Mouse (Mus musculus): Measurements from ENCODE around the gene Vash1. TPM values are rescaled to one million over a fixed set of nuclear protein-coding genes. Genes with fewer than 3 reads are reported as not detected.

Vash1 gene
- total RNA-seq, 2 experiments from 2014 or later: 36.8 to 37.8 TPM

- DNase-seq (ENCODE audit: low spot score in 2 of 2): peak; percentile 62 to 81
Observed at GRCm38 (mm10) chr12:86715401-86715800, 36.9 kb downstream of the Vash1 start.

GRCm38 (mm10) chr12:86716962-86717361 lies 38.5 kb downstream of the Vash1 start:
- no peak for DNase-seq (ENCODE audit: low spot score in 2 of 2)

DNA sequence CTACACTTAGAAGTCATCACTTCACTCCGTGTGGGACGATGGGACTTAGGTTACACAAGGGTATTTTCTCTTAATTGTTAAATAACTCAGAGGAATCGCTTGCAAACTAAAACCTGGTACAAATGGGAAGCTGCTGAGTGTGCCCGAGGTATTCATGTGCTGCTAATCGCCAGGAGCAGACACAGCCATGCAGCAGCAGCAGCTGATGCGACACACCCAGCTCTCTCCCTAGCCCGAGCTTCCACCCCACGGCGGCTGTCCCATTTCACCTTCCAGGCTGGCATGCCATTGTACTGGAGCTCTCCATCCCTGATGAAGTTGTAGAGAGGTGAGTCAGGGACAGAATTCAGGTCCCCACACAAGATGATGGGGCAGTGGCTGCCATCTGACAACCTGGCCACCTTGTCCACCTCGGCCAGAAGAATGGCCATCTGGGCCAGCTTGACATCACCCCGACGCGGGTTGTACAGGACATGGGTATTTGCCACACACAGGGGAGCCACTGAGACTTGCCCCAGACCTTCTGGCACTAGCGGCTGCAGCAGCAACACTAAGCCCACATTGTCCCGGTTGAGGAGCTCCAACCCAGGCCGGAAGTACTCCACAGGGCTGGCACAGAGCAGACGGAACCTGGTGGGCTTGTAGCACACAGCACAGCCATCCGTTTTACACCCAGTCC lies 41.6 kb downstream of the Vash1 start:
- DNase-seq (ENCODE audit: low spot score in 2 of 2): no peak

DNA sequence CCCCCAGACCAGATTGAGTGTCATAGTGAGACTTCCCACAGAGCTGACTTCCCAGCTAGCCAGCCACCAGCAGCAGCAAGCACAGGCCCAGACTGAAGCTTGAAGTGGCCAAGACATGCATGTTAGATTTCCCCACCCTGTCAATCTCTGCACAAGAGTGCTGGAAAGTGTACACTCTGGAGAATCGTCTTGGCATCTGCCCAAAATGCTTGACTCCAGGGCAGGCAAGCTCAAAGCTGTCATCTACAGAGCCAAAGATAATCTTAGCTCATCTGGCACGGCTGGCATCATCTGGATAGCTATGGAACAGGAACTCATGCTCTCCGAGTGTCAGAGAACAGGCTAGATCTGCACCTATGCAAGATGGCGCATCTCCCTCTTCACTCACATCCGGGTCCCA lies 43.0 kb downstream of the Vash1 start:
- no peak for DNase-seq (ENCODE audit: low spot score in 2 of 2)

- DNase-seq (ENCODE audit: low spot score in 2 of 2): peak in 1 of 2 experiments; percentile 44
Observed at GRCm38 (mm10) chr12:86724300-86724699, 45.8 kb downstream of the Vash1 start.

- peak in 1 of 2 experiments; percentile 49 for DNase-seq (ENCODE audit: low spot score in 2 of 2)
Observed at GRCm38 (mm10) chr12:86725706-86726105, 47.2 kb downstream of the Vash1 start.

GRCm38 (mm10) chr12:86726120-86726640 lies 47.7 kb downstream of the Vash1 start, which contains the start of gene Angel1:
TSS of gene Angel1 (minus strand) at chr12:86726460.
- peak; percentile 94 to 95 for DNase-seq (ENCODE audit: low spot score in 2 of 2)

DNA sequence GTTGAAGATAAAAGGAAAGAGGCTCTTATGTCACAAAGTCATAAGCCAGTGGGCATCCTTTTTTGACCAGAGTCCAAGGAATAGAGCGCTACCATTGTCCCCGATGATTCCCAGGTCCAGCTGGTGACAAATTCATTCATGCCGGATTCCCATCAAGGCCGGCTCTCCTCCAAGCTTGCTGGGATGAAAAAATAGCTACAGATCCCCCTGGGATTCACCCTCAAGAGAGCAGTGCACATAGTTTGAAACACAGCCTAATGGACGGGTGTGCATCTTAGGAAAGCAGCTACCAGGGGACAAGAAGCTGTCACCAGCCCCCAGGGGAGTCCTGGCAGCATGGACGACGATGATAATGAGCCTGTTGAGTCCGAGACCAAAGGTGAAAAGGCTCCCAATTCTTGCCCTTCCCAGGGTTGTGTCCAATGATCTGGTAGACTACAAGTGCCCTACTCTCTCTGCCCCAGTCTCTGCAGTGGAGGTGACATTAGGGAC lies 55.9 kb downstream of the Vash1 start, which contains the start of gene Lrrc74a:
Lrrc74a (plus strand) TSS at position 51 of the 492 bp plus-strand sequence.
- no peak for DNase-seq (ENCODE audit: low spot score in 2 of 2)

Other genes starting within 250 kb of the Vash1 start
- gene Angel1, start 47.8 kb downstream of the Vash1 start, total RNA-seq (2021): 1 to 10 TPM; 5.0 to 5.7 TPM
- not detected for gene Lrrc74a, start 55.7 kb downstream of the Vash1 start, total RNA-seq (2021)
- 10 to 100 TPM; 76.4 to 76.9 TPM for gene Irf2bpl, start 206.1 kb downstream of the Vash1 start, total RNA-seq (2021)

Data from layer of hippocampus, adult 18-20 months (tissue).